Mouse (Mus musculus): ENCODE results near the gene Stk24. TPM values are rescaled to one million over a fixed set of nuclear protein-coding genes. Genes with fewer than 3 reads are reported as not detected.

Gene Stk24
- polyA plus RNA-seq, 1 experiment from 2014 or later: 38.4 TPM

- no peak overlapping the region; the same call in 1 of the 2 replicates for H3K27ac ChIP-seq
- peaks cover 3% of the 10 kb centered on the region; the same call in 1 of the 2 replicates for H3K36me3 ChIP-seq (replicated peaks)
- H3K4me1 ChIP-seq: peaks cover 37% of the 10 kb centered on the region
- no peak for DNase-seq (ENCODE audit: extremely low spot score, low spot score)
- H3K9me3 ChIP-seq: peaks cover 3% of the 10 kb centered on the region; the same call in 1 of the 2 replicates
- H3K4me3 ChIP-seq: no peak overlapping the region
- 71% methylated on average over 5 of the region's 5 CpGs for WGBS
- H3K27me3 ChIP-seq (ENCODE audit: poor library complexity, severe bottlenecking): no peaks in the 10 kb centered on the region
Measured at GRCm38 (mm10) chr14:121316136-121316535, 63.7 kb downstream of the Stk24 start.

GRCm38 (mm10) chr14:121314934-121315333 lies 64.9 kb downstream of the Stk24 start:
- Histone ChIP-seq H3K36me3 (replicated peaks) (no peaks in the 10 kb centered on the region; the same call in 1 of the 2 replicates), H3K4me3 (no peak overlapping the region), H3K9me3 (no peaks in the 10 kb centered on the region), H3K27me3 (ENCODE audit: poor library complexity, severe bottlenecking) (no peaks in the 10 kb centered on the region), H3K4me1 (peaks cover 46% of the 10 kb centered on the region), H3K27ac (no peak overlapping the region)
- DNase-seq (ENCODE audit: extremely low spot score, low spot score): no peak
- 85% methylated on average over 3 of the region's 3 CpGs for WGBS

GRCm38 (mm10) chr14:121313283-121313682 lies 66.5 kb downstream of the Stk24 start:
- DNase-seq (ENCODE audit: extremely low spot score, low spot score): no peak
- Histone ChIP-seq H3K36me3 (replicated peaks) (no peaks in the 10 kb centered on the region; the same call in 1 of the 2 replicates), H3K4me3 (no peak overlapping the region), H3K9me3 (no peaks in the 10 kb centered on the region), H3K27ac (no peak overlapping the region), H3K27me3 (ENCODE audit: poor library complexity, severe bottlenecking) (no peaks in the 10 kb centered on the region), H3K4me1 (peaks cover 47% of the 10 kb centered on the region)
- WGBS: 98% methylated on average over 10 of the region's 10 CpGs

GRCm38 (mm10) chr14:121311083-121311482 lies 68.7 kb downstream of the Stk24 start:
- Histone ChIP-seq H3K4me1 (peaks cover 30% of the 10 kb centered on the region), H3K36me3 (replicated peaks) (peaks cover 9% of the 10 kb centered on the region), H3K4me3 (no peak overlapping the region), H3K9me3 (no peaks in the 10 kb centered on the region), H3K27me3 (ENCODE audit: poor library complexity, severe bottlenecking) (no peaks in the 10 kb centered on the region), H3K27ac (no peak overlapping the region)
- no peak for DNase-seq (ENCODE audit: extremely low spot score, low spot score)
- WGBS: 87% methylated on average over 2 of the region's 2 CpGs

GRCm38 (mm10) chr14:121310325-121311080 lies 69.3 kb downstream of the Stk24 start:
- no peak for DNase-seq (ENCODE audit: extremely low spot score, low spot score)
- 87% methylated on average over 6 of the region's 6 CpGs for WGBS

GRCm38 (mm10) chr14:121309909-121310308 lies 69.9 kb downstream of the Stk24 start:
- DNase-seq (ENCODE audit: extremely low spot score, low spot score): no peak
- Histone ChIP-seq H3K27ac (no peak overlapping the region), H3K36me3 (replicated peaks) (peaks cover 9% of the 10 kb centered on the region), H3K27me3 (ENCODE audit: poor library complexity, severe bottlenecking) (no peaks in the 10 kb centered on the region), H3K4me3 (no peak overlapping the region), H3K9me3 (no peaks in the 10 kb centered on the region), H3K4me1 (peaks cover 25% of the 10 kb centered on the region)
- WGBS: 80% methylated on average over 3 of the region's 3 CpGs

More at GRCm38 (mm10) chr14:121310325-121311080, 69.3 kb downstream of the Stk24 start:
- Histone ChIP-seq H3K9me3 (no peaks in the 10 kb centered on the region), H3K4me1 (peaks cover 28% of the 10 kb centered on the region), H3K36me3 (replicated peaks) (peaks cover 9% of the 10 kb centered on the region), H3K27me3 (ENCODE audit: poor library complexity, severe bottlenecking) (no peaks in the 10 kb centered on the region), H3K27ac (no peak overlapping the region), H3K4me3 (no peak overlapping the region)

GRCm38 (mm10) chr14:121305316-121306064 lies 74.3 kb downstream of the Stk24 start:
- Histone ChIP-seq H3K9me3 (no peaks in the 10 kb centered on the region), H3K27ac (no peak overlapping the region), H3K36me3 (replicated peaks) (peaks cover 30% of the 10 kb centered on the region), H3K4me3 (no peak overlapping the region), H3K4me1 (peaks cover 18% of the 10 kb centered on the region), H3K27me3 (ENCODE audit: poor library complexity, severe bottlenecking) (no peaks in the 10 kb centered on the region)
- 73% methylated on average over 8 of the region's 8 CpGs for WGBS
- DNase-seq (ENCODE audit: extremely low spot score, low spot score): no peak

- no peaks in the 10 kb centered on the region for H3K9me3 ChIP-seq
- 67% methylated on average over 7 of the region's 7 CpGs for WGBS
- no peak for DNase-seq (ENCODE audit: extremely low spot score, low spot score)
- H3K4me1 ChIP-seq: peaks cover 10% of the 10 kb centered on the region
- H3K27me3 ChIP-seq (ENCODE audit: poor library complexity, severe bottlenecking): no peaks in the 10 kb centered on the region
- H3K36me3 ChIP-seq (replicated peaks): peaks cover 40% of the 10 kb centered on the region
- H3K4me3 ChIP-seq: no peak overlapping the region
- no peak overlapping the region for H3K27ac ChIP-seq
Measured at GRCm38 (mm10) chr14:121304523-121304922, 75.3 kb downstream of the Stk24 start.

- no peaks in the 10 kb centered on the region for H3K9me3 ChIP-seq
- H3K36me3 ChIP-seq (replicated peaks): peaks cover 81% of the 10 kb centered on the region
- H3K4me1 ChIP-seq: no peaks in the 10 kb centered on the region
- WGBS: 94% methylated on average over 9 of the region's 9 CpGs
- H3K27ac ChIP-seq: no peak overlapping the region
- no peaks in the 10 kb centered on the region for H3K27me3 ChIP-seq (ENCODE audit: poor library complexity, severe bottlenecking)
- no peak overlapping the region for H3K4me3 ChIP-seq
- no peak for DNase-seq (ENCODE audit: extremely low spot score, low spot score)
Measured at GRCm38 (mm10) chr14:121299093-121299492, 80.7 kb downstream of the Stk24 start.

GRCm38 (mm10) chr14:121298537-121298936 lies 81.3 kb downstream of the Stk24 start:
- 92% methylated on average over 5 of the region's 5 CpGs for WGBS

GRCm38 (mm10) chr14:121297103-121297502 lies 82.7 kb downstream of the Stk24 start:
- WGBS: 93% methylated on average over 6 of the region's 6 CpGs
- no peak overlapping the region for H3K4me3 ChIP-seq
- no peak for DNase-seq (ENCODE audit: extremely low spot score, low spot score)

More at GRCm38 (mm10) chr14:121298537-121298936, 81.3 kb downstream of the Stk24 start:
- no peak overlapping the region for H3K4me3 ChIP-seq
- no peaks in the 10 kb centered on the region for H3K27me3 ChIP-seq (ENCODE audit: poor library complexity, severe bottlenecking)
- H3K4me1 ChIP-seq: no peaks in the 10 kb centered on the region
- peaks cover 86% of the 10 kb centered on the region for H3K36me3 ChIP-seq (replicated peaks)
- DNase-seq (ENCODE audit: extremely low spot score, low spot score): no peak
- H3K27ac ChIP-seq: no peak overlapping the region
- H3K9me3 ChIP-seq: no peaks in the 10 kb centered on the region

GRCm38 (mm10) chr14:121294484-121294883 lies 85.3 kb downstream of the Stk24 start:
- no peaks in the 10 kb centered on the region for H3K4me1 ChIP-seq
- H3K27ac ChIP-seq: no peak overlapping the region
- no peak overlapping the region for H3K4me3 ChIP-seq
- no peaks in the 10 kb centered on the region for H3K27me3 ChIP-seq (ENCODE audit: poor library complexity, severe bottlenecking)
- WGBS: 93% methylated on average over 12 of the region's 12 CpGs
- H3K9me3 ChIP-seq: no peaks in the 10 kb centered on the region
- H3K36me3 ChIP-seq (replicated peaks): peaks cover 96% of the 10 kb centered on the region
- DNase-seq (ENCODE audit: extremely low spot score, low spot score): no peak

More at GRCm38 (mm10) chr14:121297103-121297502, 82.7 kb downstream of the Stk24 start:
- H3K27ac ChIP-seq: no peak overlapping the region
- no peaks in the 10 kb centered on the region for H3K27me3 ChIP-seq (ENCODE audit: poor library complexity, severe bottlenecking)
- H3K9me3 ChIP-seq: no peaks in the 10 kb centered on the region
- no peaks in the 10 kb centered on the region for H3K4me1 ChIP-seq
- H3K36me3 ChIP-seq (replicated peaks): peaks cover 96% of the 10 kb centered on the region

GRCm38 (mm10) chr14:121292391-121292790 lies 87.4 kb downstream of the Stk24 start:
- H3K27me3 ChIP-seq (ENCODE audit: poor library complexity, severe bottlenecking): no peaks in the 10 kb centered on the region
- WGBS: 90% methylated on average over 3 of the region's 3 CpGs

More at GRCm38 (mm10) chr14:121292391-121292790, 87.4 kb downstream of the Stk24 start:
- no peaks in the 10 kb centered on the region for H3K9me3 ChIP-seq
- no peak for DNase-seq (ENCODE audit: extremely low spot score, low spot score)
- H3K36me3 ChIP-seq (replicated peaks): peaks cover 89% of the 10 kb centered on the region
- no peaks in the 10 kb centered on the region for H3K4me1 ChIP-seq
- no peak overlapping the region for H3K4me3 ChIP-seq
- no peak overlapping the region for H3K27ac ChIP-seq

Measured in forebrain, embryonic 10.5 days (tissue).